Mouse (Mus musculus) midbrain, embryonic 11.5 days (tissue): Measurements from ENCODE around the gene Kcnk13. TPM values are rescaled to one million over a fixed set of nuclear protein-coding genes. Genes with fewer than 3 reads are reported as not detected.
A peak's percentile ranks its signal among the peaks of the same experiment; 100 is the strongest.

Source experiments
- ATAC-seq: fragments of 200-750 bp; cut with Nextera tagmentation; 2 replicates; pipeline ENCODE4 v1.8.0; 2017; ENCODE audit warnings: moderate TSS enrichment, moderate library complexity; ENCODE audit not compliant: low FRiP score
- DNase-seq: peaks from one replicate; pipeline ENCODE4 v3.0.0; 2015; ENCODE audit warnings: low spot score; ENCODE audit errors: missing footprints
- H3K27ac ChIP-seq: fragments of 300-500 bp; sonication (generic); 2 replicates; pipeline ENCODE4 v1.5.1; 2014; ENCODE audit warnings: low read depth, low read length
- H3K27me3 ChIP-seq: fragments of 300-500 bp; sonication (generic); 2 replicates; pipeline ENCODE4 v1.6.1; 2014; ENCODE audit warnings: mild to moderate bottlenecking, low read length, moderate library complexity, mixed read lengths; ENCODE audit not compliant: control insufficient read depth, insufficient read depth
- H3K36me3 ChIP-seq: fragments of 300-500 bp; sonication (generic); 2 replicates; pipeline ENCODE4 v1.6.1; 2014; ENCODE audit warnings: mild to moderate bottlenecking, low read length, moderate library complexity, mixed read lengths; ENCODE audit not compliant: control insufficient read depth, insufficient read depth
- H3K4me1 ChIP-seq: fragments of 300-500 bp; sonication (generic); 2 replicates; pipeline ENCODE4 v1.6.1; 2014; ENCODE audit warnings: low read length; ENCODE audit not compliant: control insufficient read depth, insufficient read depth
- H3K4me2 ChIP-seq: fragments of 300-500 bp; sonication (generic); 2 replicates; pipeline ENCODE4 v1.6.1; 2014; ENCODE audit warnings: mild to moderate bottlenecking, moderate library complexity
- H3K4me3 ChIP-seq: fragments of 300-500 bp; sonication (generic); 2 replicates; pipeline ENCODE4 v1.5.1; 2014; ENCODE audit warnings: low read depth, low read length
- H3K9ac ChIP-seq: fragments of 300-500 bp; sonication (generic); 2 replicates; pipeline ENCODE4 v1.6.1; 2014; ENCODE audit warnings: low read length
- H3K9me3 ChIP-seq: fragments of 300-500 bp; sonication (generic); 2 replicates; pipeline ENCODE4 v1.6.1; 2016; ENCODE audit warnings: low read length; ENCODE audit not compliant: control insufficient read depth
- WGBS: fragments of 180-500 bp; shearing (Covaris S2); extraction: QIAGEN DNeasy Blood & Tissue Kit; methylation state at CpG from one replicate; pipeline ENCODE4 v1.1.7; 2014; 5-methylcytosine and 5-hydroxymethylcytosine counted together
- microRNA-seq: library from miRNA; unstranded; fragments of <30 nt; microRNA quantifications from one replicate; pipeline ENCODE4, GENCODE M21; 2017
- polyA plus RNA-seq: library from polyadenylated mRNA; unstranded; fragments of >200 nt; fragmentation: Nextera tagmentation; extraction: Ambion mirVana; gene quantifications from 2 replicates; pipeline ENCODE4 v1.2.1, GENCODE M21; 2014

Kcnk13 gene
- polyA plus RNA-seq, 1 experiment from 2014 or later = 0.18 TPM

DNA sequence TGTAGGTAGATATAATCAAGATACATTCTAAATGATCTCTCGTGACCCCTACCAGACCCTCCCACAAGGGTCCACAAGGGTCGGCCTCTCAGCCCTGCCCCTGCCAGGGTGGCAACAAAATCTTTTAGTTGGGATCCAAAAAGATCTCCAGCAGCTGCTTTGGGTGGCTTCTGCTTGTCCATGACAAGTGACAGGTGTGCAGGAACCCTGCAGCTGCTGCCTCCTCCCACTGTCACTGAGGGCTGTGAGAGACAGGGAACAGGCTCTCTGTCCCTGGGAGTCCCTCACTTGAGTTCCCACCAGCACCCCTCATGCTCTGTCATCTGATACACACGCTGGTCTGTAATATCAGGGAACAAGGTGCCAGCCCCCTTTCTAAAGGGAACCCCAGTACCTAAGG lies 137.4 kb downstream of the Kcnk13 start:
- 76% methylated on average over 3 of the region's 3 CpGs for WGBS
- H3K36me3 ChIP-seq = no peaks in the 10 kb centered on the region
- no peaks in the 10 kb centered on the region for H3K4me1 ChIP-seq
- ATAC-seq = no peak
- DNase-seq = no peak
- no peak overlapping the region for H3K4me2 ChIP-seq
- no peak overlapping the region for H3K4me3 ChIP-seq
- no peak overlapping the region for H3K9ac ChIP-seq
- H3K27ac ChIP-seq = no peak overlapping the region
- H3K27me3 ChIP-seq = no peaks in the 10 kb centered on the region
- no peaks in the 10 kb centered on the region for H3K9me3 ChIP-seq

- Histone ChIP-seq H3K4me3 (no peak overlapping the region), H3K9me3 (no peaks in the 10 kb centered on the region)
- peak; percentile 57 for DNase-seq
Observed at GRCm38 (mm10) chr12:100104530-100104929, 140.2 kb downstream of the Kcnk13 start.

GRCm38 (mm10) chr12:100106275-100106895 lies 142.1 kb downstream of the Kcnk13 start:
- no peak overlapping the region for H3K9ac ChIP-seq
- H3K36me3 ChIP-seq = no peaks in the 10 kb centered on the region
- peaks cover 7% of the 10 kb centered on the region for H3K4me1 ChIP-seq
- 12% methylated on average over 20 of the region's 20 CpGs for WGBS
- DNase-seq (peak; percentile 99), ATAC-seq (no peak; the same call in 1 of the 2 replicates)
- no peak overlapping the region for H3K4me2 ChIP-seq
- H3K4me3 ChIP-seq = no peak overlapping the region
- H3K27me3 ChIP-seq = no peaks in the 10 kb centered on the region
- no peaks in the 10 kb centered on the region for H3K9me3 ChIP-seq
- H3K27ac ChIP-seq = no peak overlapping the region

More at GRCm38 (mm10) chr12:100104530-100104929, 140.2 kb downstream of the Kcnk13 start:
- H3K4me1 ChIP-seq = no peaks in the 10 kb centered on the region
- H3K4me2 ChIP-seq = no peak overlapping the region
- 87% methylated on average over 5 of the region's 5 CpGs for WGBS
- no peak overlapping the region for H3K27ac ChIP-seq
- no peaks in the 10 kb centered on the region for H3K27me3 ChIP-seq
- H3K36me3 ChIP-seq = no peaks in the 10 kb centered on the region
- ATAC-seq = no peak
- no peak overlapping the region for H3K9ac ChIP-seq

GRCm38 (mm10) chr12:100107436-100107835 lies 143.1 kb downstream of the Kcnk13 start:
- H3K36me3 ChIP-seq = peaks cover 2% of the 10 kb centered on the region; the same call in 1 of the 2 replicates
- DNase-seq = peak; percentile 83
- H3K4me2 ChIP-seq = no peak overlapping the region

DNA sequence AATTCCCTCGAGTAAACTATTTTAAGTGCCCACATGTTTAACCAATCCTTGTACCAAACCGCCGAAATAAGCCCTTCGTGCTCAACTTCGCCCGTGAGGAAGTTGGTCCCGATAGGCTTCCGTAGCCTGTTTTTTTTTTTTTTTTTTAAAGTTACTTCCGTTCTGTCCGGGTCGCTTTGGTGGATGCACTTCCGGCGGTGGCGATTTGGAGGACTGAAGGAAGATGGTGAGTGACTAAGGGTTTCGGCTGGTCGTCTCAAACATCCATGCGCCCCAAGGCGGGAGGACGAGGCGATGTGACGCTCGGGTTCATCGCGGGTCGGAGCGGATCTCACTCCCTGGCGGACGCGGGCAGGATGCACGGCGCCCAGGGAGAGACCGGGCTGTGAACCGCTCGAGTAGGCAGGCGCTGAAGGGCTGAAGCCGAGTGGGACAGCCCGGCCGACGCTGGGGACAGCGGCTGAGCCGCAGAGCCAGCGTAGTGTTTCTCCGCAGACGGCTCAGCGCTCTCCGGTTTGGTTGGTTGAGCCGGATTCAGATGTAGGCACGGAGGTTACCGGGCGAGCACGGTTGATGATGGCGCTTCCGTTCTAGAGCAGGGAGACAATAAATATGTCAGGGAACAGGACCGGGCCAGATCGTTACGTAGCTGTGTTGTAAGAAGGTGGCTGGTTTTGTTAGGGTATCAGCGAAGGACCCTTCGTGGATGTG lies 145.8 kb downstream of the Kcnk13 start, which contains the start of gene Psmc1:
TSS of gene Psmc1 (plus strand) at position 169 of the 711 bp plus-strand sequence.
- Histone ChIP-seq H3K4me1 (peaks cover 10% of the 10 kb centered on the region), H3K9ac (peak within 1 kb of the TSS; percentile 92), H3K4me2 (peak within 1 kb of the TSS; percentile 58), H3K9me3 (no peaks in the 10 kb centered on the region), H3K27me3 (no peaks in the 10 kb centered on the region), H3K36me3 (peaks cover 9% of the 10 kb centered on the region), H3K4me3 (peak within 1 kb of the TSS; percentile 77), H3K27ac (peak within 1 kb of the TSS; percentile 76)
- DNase-seq = peak; percentile 99
- under 1% methylated on average over 58 of the region's 58 CpGs for WGBS
- peak; percentile 85 for ATAC-seq

More at GRCm38 (mm10) chr12:100107436-100107835, 143.1 kb downstream of the Kcnk13 start:
- Histone ChIP-seq H3K4me1 (peaks cover 10% of the 10 kb centered on the region), H3K9ac (no peak overlapping the region), H3K9me3 (no peaks in the 10 kb centered on the region), H3K4me3 (no peak overlapping the region), H3K27me3 (no peaks in the 10 kb centered on the region), H3K27ac (no peak overlapping the region)
- no peak for ATAC-seq
- WGBS = 54% methylated on average over 4 of the region's 4 CpGs

Small RNAs within 50 kb of the gene (microRNA-seq; reads per million reads assigned to microRNA genes)
- not detected for gene Gm23291

Other genes with a start within 250 kb of the Kcnk13 start
- 23.8 and 24.6 TPM in 2 replicates for gene Efcab11, start 80.1 kb upstream of the Kcnk13 start, polyA plus RNA-seq
- gene Tdp1, start 80.0 kb upstream of the Kcnk13 start, polyA plus RNA-seq = 78.3 and 81.9 TPM in 2 replicates
- gene Psmc1, start 145.7 kb downstream of the Kcnk13 start, polyA plus RNA-seq = 448 and 451 TPM in 2 replicates
- gene Nrde2, start 195.2 kb downstream of the Kcnk13 start, polyA plus RNA-seq = 11.6 and 13.5 TPM in 2 replicates
- gene Calm1, start 234.9 kb downstream of the Kcnk13 start, polyA plus RNA-seq = 1,565 and 1,591 TPM in 2 replicates